Mouse (Mus musculus): ENCODE results near the gene Nr1i3. TPM values are rescaled to one million over a fixed set of nuclear protein-coding genes. Genes with fewer than 3 reads are reported as not detected.

Nr1i3 gene
- total RNA-seq, 2 experiments from 2014 or later: not detected

- intact Hi-C loops (cut with DNase I): no loop called here
- DNase-seq: no peak
Observed at GRCm38 (mm10) chr1:171193911-171194830, 19.6 kb upstream of the Nr1i3 start.

- DNase-seq: no peak
- intact Hi-C loops (cut with DNase I): no loop called here
Observed at GRCm38 (mm10) chr1:171195046-171195822, 18.5 kb upstream of the Nr1i3 start.

- peak; percentile 43 to 51 for DNase-seq
- intact Hi-C loops (cut with DNase I): no loop called here
Observed at GRCm38 (mm10) chr1:171195887-171196397, 17.8 kb upstream of the Nr1i3 start, which contains the start of gene Pcp4l1. TSS of gene Pcp4l1 (minus strand) at chr1:171196268.

GRCm38 (mm10) chr1:171199532-171199931, 14.2 kb upstream of the Nr1i3 start:
- intact Hi-C loops (cut with DNase I): no loop called here
- DNase-seq: no peak

GRCm38 (mm10) chr1:171200769-171201168, 13.0 kb upstream of the Nr1i3 start:
- DNase-seq: no peak
- intact Hi-C loops (cut with DNase I): no loop called here

GRCm38 (mm10) chr1:171203471-171204248, 10.1 kb upstream of the Nr1i3 start:
- DNase-seq: no peak
- intact Hi-C loops (cut with DNase I): no loop called here

GRCm38 (mm10) chr1:171204249-171204644, 9.5 kb upstream of the Nr1i3 start:
- intact Hi-C loops (cut with DNase I): no loop called here
- no peak for DNase-seq

- DNase-seq: no peak
- intact Hi-C loops (cut with DNase I): no loop called here
Observed at GRCm38 (mm10) chr1:171205704-171206493, 7.9 kb upstream of the Nr1i3 start.

GRCm38 (mm10) chr1:171209409-171209808, 4.4 kb upstream of the Nr1i3 start:
- intact Hi-C loops (cut with DNase I): no loop called here
- DNase-seq: no peak

GRCm38 (mm10) chr1:171212854-171213253, 916 bp upstream of the Nr1i3 start:
- no peak for DNase-seq

GRCm38 (mm10) chr1:171216241-171216955, 2.6 kb downstream of the Nr1i3 start:
- intact Hi-C loops (cut with DNase I): no loop called here

More at GRCm38 (mm10) chr1:171212854-171213253, 916 bp upstream of the Nr1i3 start:
- intact Hi-C loops (cut with DNase I): no loop called here

GRCm38 (mm10) chr1:171220871-171221270, 7.1 kb downstream of the Nr1i3 start:
- intact Hi-C loops (cut with DNase I): loop anchor here (2.0 kb wide), 2 partner anchors 56 to 102 kb away; no protein-coding TSS in a partner anchor
- peak; percentile 76 to 78 for DNase-seq

More at GRCm38 (mm10) chr1:171216241-171216955, 2.6 kb downstream of the Nr1i3 start:
- DNase-seq: no peak

GRCm38 (mm10) chr1:171221281-171222193, 7.8 kb downstream of the Nr1i3 start:
- no peak for DNase-seq
- intact Hi-C loops (cut with DNase I): loop anchor here (2.0 kb wide), 4 partner anchors 25 to 111 kb away; no protein-coding TSS in a partner anchor

- DNase-seq: peak; percentile 82 to 90
Observed at GRCm38 (mm10) chr1:171222238-171223155, 8.7 kb downstream of the Nr1i3 start, which contains the start of gene Tomm40l. TSS of gene Tomm40l (minus strand) at chr1:171222514.

GRCm38 (mm10) chr1:171223168-171223567, 9.4 kb downstream of the Nr1i3 start:
- DNase-seq: no peak
- intact Hi-C loops (cut with DNase I): loop anchor here (2.0 kb wide), 2 partner anchors 24 to 112 kb away; no protein-coding TSS in a partner anchor

More at GRCm38 (mm10) chr1:171222238-171223155, 8.7 kb downstream of the Nr1i3 start, which contains the start of gene Tomm40l:
- intact Hi-C loops (cut with DNase I): loop anchor here (2.0 kb wide), 2 partner anchors 24 to 112 kb away; no protein-coding TSS in a partner anchor

GRCm38 (mm10) chr1:171223796-171224195, 10.0 kb downstream of the Nr1i3 start:
- DNase-seq: no peak
- intact Hi-C loops (cut with DNase I): loop anchor here (2.0 kb wide), 2 partner anchors 23 to 113 kb away; no protein-coding TSS in a partner anchor
